Mouse (Mus musculus): ENCODE results near the gene Gbf1. TPM values are rescaled to one million over a fixed set of nuclear protein-coding genes. Genes with fewer than 3 reads are reported as not detected.
A peak's percentile ranks its signal among the peaks of the same experiment; 100 is the strongest.

Gene Gbf1
- polyA plus RNA-seq, 1 experiment from 2014 or later, result 28.0 TPM

DNA sequence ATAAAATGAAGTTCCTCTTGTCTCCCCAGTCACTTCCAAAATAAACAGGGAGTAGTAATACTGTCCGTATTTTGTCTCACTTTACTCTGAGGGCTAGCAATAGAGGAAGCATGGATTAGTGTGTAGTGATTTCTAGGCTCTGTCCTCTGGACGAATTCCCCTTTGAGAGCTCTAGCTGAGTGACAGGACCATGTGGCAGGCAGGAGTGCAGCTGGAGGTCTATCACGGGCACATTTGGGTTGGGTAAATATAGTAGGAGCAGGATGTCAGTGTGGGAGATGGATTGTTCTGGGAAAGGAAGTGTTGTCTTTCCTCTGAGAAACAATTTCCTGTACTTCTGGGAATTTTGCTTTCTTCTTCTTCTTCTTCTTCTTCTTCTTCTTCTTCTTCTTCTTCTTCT, 34.3 kb downstream of the Gbf1 start:
- no peak for TF ChIP-seq CTCF (IDR thresholded peaks at IDR 0.05; ENCODE audit: low read depth)
- 31% methylated on average over 3 of the region's 3 CpGs for WGBS
- Histone ChIP-seq H3K9me3 (ENCODE audit: control insufficient read depth) (no peaks in the 10 kb centered on the region), H3K4me3 (ENCODE audit: low read depth, low read length) (no peak overlapping the region), H3K27me3 (replicated peaks; ENCODE audit: control insufficient read depth, insufficient read depth, low read length) (no peaks in the 10 kb centered on the region), H3K27ac (ENCODE audit: low read depth, low read length) (no peak overlapping the region), H3K9ac (ENCODE audit: low read depth, low read length) (no peak overlapping the region), H3K36me3 (ENCODE audit: control insufficient read depth, insufficient read depth) (no peaks in the 10 kb centered on the region; the same call in 1 of the 2 replicates), H3K4me1 (replicated peaks; ENCODE audit: control insufficient read depth, insufficient read depth, low read length) (no peaks in the 10 kb centered on the region), H3K4me2 (replicated peaks; ENCODE audit: low read depth) (no peak overlapping the region)
- no peak for ATAC-seq

DNA sequence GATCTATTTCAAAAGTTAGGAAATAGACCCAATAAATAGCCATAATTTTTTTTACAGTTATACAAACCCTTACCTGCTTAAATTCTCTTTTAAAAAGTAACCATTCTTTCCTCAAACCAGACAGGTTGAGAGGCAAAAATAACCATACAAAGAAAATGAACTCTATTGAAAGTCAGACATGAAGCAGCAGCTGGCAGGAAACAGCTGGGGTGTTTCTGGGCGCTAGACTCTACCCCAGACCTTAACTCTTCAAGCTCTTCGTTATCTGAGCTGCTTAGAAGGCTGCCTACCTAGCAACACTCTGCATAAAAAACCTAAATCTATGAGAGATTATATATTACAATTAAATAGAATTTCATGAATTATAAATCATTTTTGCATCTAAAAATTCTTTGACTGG, 34.9 kb downstream of the Gbf1 start:
- Histone ChIP-seq H3K36me3 (ENCODE audit: control insufficient read depth, insufficient read depth) (no peaks in the 10 kb centered on the region; the same call in 1 of the 2 replicates), H3K4me3 (ENCODE audit: low read depth, low read length) (no peak overlapping the region), H3K27ac (ENCODE audit: low read depth, low read length) (no peak overlapping the region), H3K9me3 (ENCODE audit: control insufficient read depth) (no peaks in the 10 kb centered on the region), H3K9ac (ENCODE audit: low read depth, low read length) (no peak overlapping the region), H3K4me1 (replicated peaks; ENCODE audit: control insufficient read depth, insufficient read depth, low read length) (no peaks in the 10 kb centered on the region), H3K4me2 (replicated peaks; ENCODE audit: low read depth) (no peak overlapping the region), H3K27me3 (replicated peaks; ENCODE audit: control insufficient read depth, insufficient read depth, low read length) (no peaks in the 10 kb centered on the region)
- no peak for TF ChIP-seq CTCF (IDR thresholded peaks at IDR 0.05; ENCODE audit: low read depth)
- WGBS, result 63% methylated on average over 2 of the region's 2 CpGs
- ATAC-seq, result no peak

DNA sequence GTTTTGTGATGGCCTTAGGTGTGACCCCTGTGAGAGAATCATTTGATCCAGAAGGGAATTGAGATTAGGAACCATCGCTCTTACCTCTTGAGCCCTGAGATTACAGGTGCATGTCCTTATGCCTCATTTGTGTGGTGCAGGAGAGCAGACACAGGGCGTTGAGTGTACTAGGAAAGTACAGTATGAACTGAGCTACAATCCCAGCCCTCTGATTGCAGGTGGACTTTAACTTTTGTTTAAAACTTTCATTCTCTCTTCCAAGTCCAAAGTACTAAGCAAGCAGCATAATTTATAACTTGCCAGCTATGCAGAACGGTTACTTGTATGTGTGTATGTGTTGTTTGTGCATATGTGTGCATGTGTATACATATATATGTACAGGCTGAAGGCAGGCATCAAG, 46.0 kb downstream of the Gbf1 start:
- 35% methylated on average over 3 of the region's 3 CpGs for WGBS
- H3K36me3 ChIP-seq (ENCODE audit: control insufficient read depth, insufficient read depth), result no peaks in the 10 kb centered on the region
- peak overlapping the region; percentile 27 for H3K4me2 ChIP-seq (replicated peaks; ENCODE audit: low read depth)
- no peaks in the 10 kb centered on the region for H3K27me3 ChIP-seq (replicated peaks; ENCODE audit: control insufficient read depth, insufficient read depth, low read length)
- no peaks in the 10 kb centered on the region for H3K9me3 ChIP-seq (ENCODE audit: control insufficient read depth)
- peak overlapping the region; percentile 82 for H3K27ac ChIP-seq (ENCODE audit: low read depth, low read length)
- no peak overlapping the region for H3K9ac ChIP-seq (ENCODE audit: low read depth, low read length)
- H3K4me3 ChIP-seq (ENCODE audit: low read depth, low read length), result no peak overlapping the region
- ATAC-seq, result peak; percentile 88
- H3K4me1 ChIP-seq (replicated peaks; ENCODE audit: control insufficient read depth, insufficient read depth, low read length), result peaks cover 3% of the 10 kb centered on the region; the same call in 1 of the 2 replicates
- no peak for TF ChIP-seq CTCF (IDR thresholded peaks at IDR 0.05; ENCODE audit: low read depth)

DNA sequence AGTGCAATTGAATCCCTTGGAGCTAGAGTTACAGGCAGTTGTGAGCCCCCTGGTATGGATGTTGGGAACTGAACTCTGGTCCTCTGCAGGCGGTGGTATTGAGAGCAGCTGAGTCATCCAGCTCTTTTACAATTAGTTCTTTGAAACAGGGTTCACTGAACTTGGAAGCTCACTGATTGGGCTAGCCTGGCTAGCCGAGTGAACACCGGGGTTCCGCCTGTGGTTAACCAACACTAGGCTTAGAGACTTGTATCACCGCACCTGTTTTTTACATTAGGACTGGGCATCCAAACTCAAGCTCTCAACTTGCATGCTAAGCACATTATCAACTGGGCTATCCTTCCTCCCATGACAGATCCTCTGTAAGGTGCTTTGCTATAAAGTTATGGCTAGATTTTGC, 46.6 kb downstream of the Gbf1 start:
- no peaks in the 10 kb centered on the region for H3K27me3 ChIP-seq (replicated peaks; ENCODE audit: control insufficient read depth, insufficient read depth, low read length)
- H3K4me3 ChIP-seq (ENCODE audit: low read depth, low read length), result no peak overlapping the region
- H3K9me3 ChIP-seq (ENCODE audit: control insufficient read depth), result no peaks in the 10 kb centered on the region
- WGBS, result 47% methylated on average over 5 of the region's 5 CpGs
- no peak for TF ChIP-seq CTCF (IDR thresholded peaks at IDR 0.05; ENCODE audit: low read depth)
- no peak overlapping the region for H3K9ac ChIP-seq (ENCODE audit: low read depth, low read length)
- H3K4me1 ChIP-seq (replicated peaks; ENCODE audit: control insufficient read depth, insufficient read depth, low read length), result peaks cover 3% of the 10 kb centered on the region; the same call in 1 of the 2 replicates
- no peaks in the 10 kb centered on the region for H3K36me3 ChIP-seq (ENCODE audit: control insufficient read depth, insufficient read depth)
- ATAC-seq, result peak; percentile 89
- H3K27ac ChIP-seq (ENCODE audit: low read depth, low read length), result peak overlapping the region; percentile 54
- H3K4me2 ChIP-seq (replicated peaks; ENCODE audit: low read depth), result no peak overlapping the region; the same call in 1 of the 2 replicates

DNA sequence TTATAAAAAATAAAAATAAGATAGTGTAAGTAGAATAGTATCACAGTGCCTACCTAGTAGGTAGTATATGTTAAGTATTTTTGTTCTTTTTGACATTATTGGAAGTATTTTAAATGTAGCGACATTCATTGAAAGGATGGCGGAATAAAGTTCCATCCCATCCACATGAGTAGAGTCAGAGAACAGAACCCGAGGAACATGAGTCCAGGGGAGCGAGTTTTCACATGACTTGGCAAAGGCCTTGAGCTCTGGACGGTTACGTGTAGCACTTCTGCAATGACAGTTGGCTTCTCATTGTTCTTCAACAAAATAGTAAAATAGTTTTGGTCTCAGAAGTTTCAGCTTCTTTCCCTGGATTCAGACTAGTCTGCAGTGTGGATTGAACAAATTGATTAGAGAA, 51.9 kb downstream of the Gbf1 start:
- no peak overlapping the region for H3K4me2 ChIP-seq (replicated peaks; ENCODE audit: low read depth)
- ATAC-seq, result no peak
- H3K36me3 ChIP-seq (ENCODE audit: control insufficient read depth, insufficient read depth), result no peaks in the 10 kb centered on the region
- no peaks in the 10 kb centered on the region for H3K4me1 ChIP-seq (replicated peaks; ENCODE audit: control insufficient read depth, insufficient read depth, low read length)
- H3K27ac ChIP-seq (ENCODE audit: low read depth, low read length), result no peak overlapping the region
- WGBS, result 90% methylated on average over 6 of the region's 6 CpGs
- no peak overlapping the region for H3K9ac ChIP-seq (ENCODE audit: low read depth, low read length)
- TF ChIP-seq CTCF (IDR thresholded peaks at IDR 0.05; ENCODE audit: low read depth), result no peak
- H3K27me3 ChIP-seq (replicated peaks; ENCODE audit: control insufficient read depth, insufficient read depth, low read length), result no peaks in the 10 kb centered on the region
- no peak overlapping the region for H3K4me3 ChIP-seq (ENCODE audit: low read depth, low read length)
- no peaks in the 10 kb centered on the region for H3K9me3 ChIP-seq (ENCODE audit: control insufficient read depth)

DNA sequence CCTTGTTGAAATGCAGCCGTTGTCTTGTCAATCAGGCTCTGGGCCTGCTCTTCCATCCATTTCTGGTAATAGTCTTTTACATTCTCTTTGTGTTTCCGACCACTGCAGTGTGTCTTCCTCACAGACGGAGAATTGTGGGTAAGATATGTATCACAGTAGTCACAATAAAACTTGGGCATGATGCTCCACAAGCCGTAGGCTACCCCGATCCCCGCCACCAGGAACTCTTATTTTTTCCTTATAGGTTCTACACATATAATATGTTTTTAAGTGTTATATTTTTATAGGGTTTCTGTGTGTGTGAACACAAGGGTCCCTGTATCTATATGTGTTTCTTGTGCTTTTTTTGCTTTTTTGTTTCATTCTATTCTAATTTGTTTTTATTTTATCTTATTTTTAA, 53.4 kb downstream of the Gbf1 start:
- Histone ChIP-seq H3K9ac (ENCODE audit: low read depth, low read length) (no peak overlapping the region), H3K36me3 (ENCODE audit: control insufficient read depth, insufficient read depth) (no peaks in the 10 kb centered on the region), H3K27ac (ENCODE audit: low read depth, low read length) (no peak overlapping the region), H3K4me1 (replicated peaks; ENCODE audit: control insufficient read depth, insufficient read depth, low read length) (no peaks in the 10 kb centered on the region), H3K4me2 (replicated peaks; ENCODE audit: low read depth) (no peak overlapping the region), H3K9me3 (ENCODE audit: control insufficient read depth) (no peaks in the 10 kb centered on the region), H3K4me3 (ENCODE audit: low read depth, low read length) (no peak overlapping the region), H3K27me3 (replicated peaks; ENCODE audit: control insufficient read depth, insufficient read depth, low read length) (no peaks in the 10 kb centered on the region)
- no peak for ATAC-seq
- no peak for TF ChIP-seq CTCF (IDR thresholded peaks at IDR 0.05; ENCODE audit: low read depth)
- WGBS, result 92% methylated on average over 6 of the region's 6 CpGs

DNA sequence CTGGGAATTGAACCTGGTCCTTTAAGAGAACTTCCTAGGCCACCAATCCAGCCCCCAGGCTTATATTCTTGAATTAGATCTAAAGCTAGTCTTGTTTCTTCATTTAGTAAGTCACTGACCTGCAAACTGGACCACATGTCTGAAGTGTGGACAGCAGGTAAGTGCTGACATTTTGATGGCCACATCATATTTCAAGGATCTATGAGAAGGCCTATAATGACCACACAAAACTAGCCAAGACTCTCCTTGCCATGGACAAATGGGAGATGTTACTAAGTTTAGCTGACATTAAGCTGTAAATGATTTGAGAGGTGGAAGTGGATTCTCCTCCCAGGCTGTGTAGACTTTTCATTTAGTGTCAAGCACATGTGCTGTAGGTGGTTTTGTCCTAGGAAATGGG, 58.6 kb downstream of the Gbf1 start:
- ATAC-seq, result no peak

More for the DNA sequence above, 58.6 kb downstream of the Gbf1 start:
- H3K36me3 ChIP-seq (ENCODE audit: control insufficient read depth, insufficient read depth), result peaks cover 4% of the 10 kb centered on the region; the same call in 1 of the 2 replicates
- no peak overlapping the region for H3K27ac ChIP-seq (ENCODE audit: low read depth, low read length)
- no peak overlapping the region for H3K4me3 ChIP-seq (ENCODE audit: low read depth, low read length)
- H3K9ac ChIP-seq (ENCODE audit: low read depth, low read length), result no peak overlapping the region
- H3K9me3 ChIP-seq (ENCODE audit: control insufficient read depth), result no peaks in the 10 kb centered on the region
- TF ChIP-seq CTCF (IDR thresholded peaks at IDR 0.05; ENCODE audit: low read depth), result no peak
- H3K27me3 ChIP-seq (replicated peaks; ENCODE audit: control insufficient read depth, insufficient read depth, low read length), result no peaks in the 10 kb centered on the region
- H3K4me2 ChIP-seq (replicated peaks; ENCODE audit: low read depth), result no peak overlapping the region
- no peaks in the 10 kb centered on the region; the same call in 1 of the 2 replicates for H3K4me1 ChIP-seq (replicated peaks; ENCODE audit: control insufficient read depth, insufficient read depth, low read length)
